Mouse (Mus musculus) layer of hippocampus, adult 9-11 months (tissue): ENCODE data around the gene Polr2f.

ENCODE experiments used
- DNase-seq: peaks from one replicate; pipeline ENCODE4 v3.0.0; 2022

Polr2f gene

GRCm38 (mm10) chr15:79140866-79141565, at the start of gene Polr2f, which contains the start of gene 1700088E04Rik:
Polr2f (plus strand) TSS chr15:79141009.
1700088E04Rik (minus strand) TSS chr15:79141253.
- DNase-seq = peak; percentile 94

GRCm38 (mm10) chr15:79092284-79092683, 48.5 kb upstream of the Polr2f start:
- DNase-seq = peak; percentile 57

- DNase-seq = no peak
Measured at GRCm38 (mm10) chr15:79093083-79093839, 47.5 kb upstream of the Polr2f start.

GRCm38 (mm10) chr15:79095483-79095882, 45.3 kb upstream of the Polr2f start:
- DNase-seq = peak; percentile 54

- DNase-seq = no peak
Measured at GRCm38 (mm10) chr15:79096556-79096955, 44.3 kb upstream of the Polr2f start.

DNA sequence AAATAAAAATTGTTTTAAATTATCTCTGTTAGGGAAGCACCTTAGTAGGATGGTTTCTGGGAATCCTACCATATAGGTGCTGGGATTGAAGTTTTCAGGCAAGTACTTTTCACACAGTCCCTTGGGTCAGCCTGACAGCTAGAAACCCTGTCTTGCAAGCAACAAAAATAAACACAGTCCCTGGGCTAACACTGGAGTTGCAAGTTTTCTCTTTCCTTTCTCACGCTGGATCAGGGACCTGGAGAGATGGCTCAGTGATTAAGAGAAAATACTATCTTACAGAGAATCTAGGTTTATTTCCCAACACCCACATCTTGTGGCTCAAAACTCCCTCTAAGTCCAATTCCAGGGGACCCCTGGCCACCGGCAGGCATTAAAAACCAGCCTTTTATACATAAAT, 43.7 kb upstream of the Polr2f start:
- DNase-seq = no peak

DNA sequence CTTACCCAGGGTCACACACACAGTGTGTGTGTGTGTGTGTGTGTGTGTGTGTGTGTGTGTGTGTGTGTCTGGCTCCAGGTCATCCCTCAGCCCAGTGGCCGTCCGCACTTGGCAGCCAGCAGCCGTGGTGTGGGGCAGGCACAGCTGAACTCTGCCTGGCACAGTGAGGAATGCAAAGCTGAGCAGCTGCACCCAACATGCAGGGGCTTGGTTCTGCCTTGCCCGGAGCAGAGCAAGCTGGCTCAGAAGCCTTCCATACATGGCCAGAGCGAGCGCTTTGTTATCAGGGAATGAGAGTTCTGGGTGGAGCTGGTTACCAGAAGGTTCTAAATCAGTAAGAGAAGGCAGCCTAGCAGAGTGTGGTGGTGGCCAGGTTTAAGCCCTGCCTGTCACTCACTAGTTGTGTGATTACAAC, 43.2 kb upstream of the Polr2f start:
- peak; percentile 87 for DNase-seq

- no peak for DNase-seq
Measured at GRCm38 (mm10) chr15:79098220-79098619, 42.6 kb upstream of the Polr2f start.

- no peak for DNase-seq
Measured at GRCm38 (mm10) chr15:79098868-79099267, 41.9 kb upstream of the Polr2f start.

DNA sequence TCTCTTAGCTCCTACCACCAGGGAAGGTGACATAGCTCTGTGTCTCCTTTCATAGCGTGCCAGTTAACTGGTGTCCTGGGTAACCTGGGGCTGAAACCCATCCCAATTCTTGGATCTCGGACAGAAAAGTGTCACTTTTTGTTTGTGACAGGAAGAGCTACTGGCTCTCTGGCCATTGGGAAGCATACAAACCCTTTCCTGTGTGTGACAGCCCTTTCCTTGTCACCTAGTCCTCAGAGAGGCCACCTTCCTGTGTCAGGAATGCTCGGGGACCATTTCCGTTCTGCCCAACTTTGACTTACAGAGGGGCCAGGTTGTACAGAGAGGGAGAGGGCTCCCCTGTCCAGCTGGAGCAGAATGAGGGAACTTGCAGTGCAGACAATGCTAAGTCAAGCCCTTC, 41.4 kb upstream of the Polr2f start:
- no peak for DNase-seq

- DNase-seq = no peak
Measured at GRCm38 (mm10) chr15:79100391-79100790, 40.4 kb upstream of the Polr2f start.

DNA sequence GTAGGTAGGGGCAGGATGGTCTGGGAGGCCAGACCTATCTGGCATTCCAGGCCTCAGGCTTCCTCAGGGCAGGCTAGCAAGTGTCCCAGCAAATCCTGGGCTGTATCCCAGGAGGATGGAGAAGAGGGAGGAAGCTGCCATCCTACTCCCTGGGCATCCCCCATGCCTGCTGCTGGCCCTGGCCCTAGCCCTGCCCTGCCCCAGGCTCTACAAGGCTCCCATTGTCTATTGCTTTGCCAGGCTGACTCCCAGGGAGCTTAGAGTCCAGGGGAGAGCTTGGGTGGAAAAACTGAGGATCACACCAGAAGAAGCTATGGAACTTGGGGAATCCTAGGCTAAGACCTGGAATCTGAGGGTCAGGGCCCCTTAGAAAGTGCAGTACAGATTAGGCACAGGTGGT, 39.3 kb upstream of the Polr2f start:
- DNase-seq = peak; percentile 51

DNA sequence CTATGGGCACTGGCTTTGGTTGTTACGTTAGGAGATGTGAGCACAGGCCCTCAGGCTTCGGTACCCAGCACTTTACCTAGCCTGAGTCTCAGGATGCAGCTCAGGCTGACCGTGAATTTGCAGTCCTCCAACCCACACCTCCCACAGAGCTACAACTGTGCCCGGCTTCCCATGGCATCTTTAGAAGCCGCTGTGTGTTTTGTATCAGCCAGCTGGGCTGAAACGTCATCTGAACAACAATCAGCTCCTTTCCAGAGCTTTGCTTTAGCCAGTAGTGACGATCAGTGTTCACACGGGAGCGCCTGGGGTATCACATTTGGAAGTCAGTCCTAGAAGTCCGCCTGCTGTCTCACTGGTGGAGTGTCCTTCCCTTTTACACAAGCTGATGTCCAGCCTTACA, 37.5 kb upstream of the Polr2f start:
- peak; percentile 52 for DNase-seq

- no peak for DNase-seq
Measured at GRCm38 (mm10) chr15:79105804-79106203, 35.0 kb upstream of the Polr2f start.

DNA sequence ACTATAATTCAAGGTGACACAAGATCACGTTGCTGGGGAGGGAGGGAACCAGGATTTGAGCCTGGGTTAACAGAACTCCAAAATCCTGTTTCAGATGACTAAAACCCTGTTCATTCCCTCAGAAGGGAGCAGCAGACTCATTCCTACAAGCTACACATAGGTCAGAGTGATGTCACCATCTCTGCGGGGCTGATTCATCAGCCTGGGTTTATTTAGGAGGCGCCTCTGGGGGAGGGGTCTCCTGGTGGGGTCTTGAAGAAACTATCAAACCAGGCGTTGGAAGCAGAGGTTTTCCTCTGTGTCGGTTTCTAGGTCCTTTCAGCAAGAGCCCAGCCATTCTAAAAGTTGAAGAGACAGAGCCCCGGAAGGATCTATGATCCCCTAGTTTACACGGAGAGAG, 32.8 kb upstream of the Polr2f start:
- DNase-seq = no peak

- peak; percentile 38 for DNase-seq
Measured at GRCm38 (mm10) chr15:79108421-79109320, 32.1 kb upstream of the Polr2f start, which contains the start of gene Micall1. Micall1 (plus strand) TSS chr15:79108898.

GRCm38 (mm10) chr15:79109321-79109934, 31.4 kb upstream of the Polr2f start:
- no peak for DNase-seq

GRCm38 (mm10) chr15:79110031-79110430, 30.8 kb upstream of the Polr2f start:
- DNase-seq = no peak

- DNase-seq = no peak
Measured at GRCm38 (mm10) chr15:79110528-79110927, 30.3 kb upstream of the Polr2f start.

DNA sequence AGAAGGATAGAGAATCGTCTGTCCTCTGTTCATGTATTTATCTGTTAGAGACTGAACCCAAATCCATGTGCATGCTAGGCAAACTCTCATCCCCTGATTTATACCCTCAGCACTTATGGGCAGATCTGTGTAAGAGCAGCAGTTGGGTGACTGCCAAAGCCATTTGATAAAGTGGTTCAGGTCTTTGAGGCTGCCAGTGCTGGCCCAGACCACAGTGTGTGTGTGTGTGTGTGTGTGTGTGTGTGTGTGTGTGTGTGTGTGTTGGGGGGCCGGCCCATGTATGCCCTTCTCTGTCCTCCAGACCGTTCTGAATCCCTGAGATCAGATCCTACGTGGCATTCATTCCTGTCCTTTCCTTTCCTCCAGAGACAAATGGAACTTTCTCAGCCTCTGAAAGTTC, 29.0 kb upstream of the Polr2f start:
- no peak for DNase-seq

DNA sequence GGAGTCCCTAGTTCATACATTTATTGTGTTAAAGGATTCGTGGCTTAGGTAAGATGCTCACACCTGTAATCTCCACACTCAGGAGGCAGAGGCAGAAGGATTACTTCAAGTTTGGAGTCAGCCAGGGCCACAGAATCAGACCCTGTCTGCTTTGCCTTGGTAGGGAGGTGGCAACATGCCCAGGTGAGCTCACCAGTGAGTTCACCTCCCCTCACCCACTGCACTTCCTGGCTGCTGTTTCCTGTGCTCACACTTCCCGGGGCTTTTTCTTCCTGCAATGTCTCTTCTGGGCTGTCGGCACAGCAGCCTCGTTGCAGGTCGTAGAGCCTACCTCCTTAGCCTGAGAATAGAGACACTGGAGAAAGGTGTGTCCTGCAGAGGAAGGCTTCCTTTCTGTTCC, 25.5 kb upstream of the Polr2f start:
- no peak for DNase-seq

GRCm38 (mm10) chr15:79119491-79119890, 21.3 kb upstream of the Polr2f start:
- no peak for DNase-seq

DNA sequence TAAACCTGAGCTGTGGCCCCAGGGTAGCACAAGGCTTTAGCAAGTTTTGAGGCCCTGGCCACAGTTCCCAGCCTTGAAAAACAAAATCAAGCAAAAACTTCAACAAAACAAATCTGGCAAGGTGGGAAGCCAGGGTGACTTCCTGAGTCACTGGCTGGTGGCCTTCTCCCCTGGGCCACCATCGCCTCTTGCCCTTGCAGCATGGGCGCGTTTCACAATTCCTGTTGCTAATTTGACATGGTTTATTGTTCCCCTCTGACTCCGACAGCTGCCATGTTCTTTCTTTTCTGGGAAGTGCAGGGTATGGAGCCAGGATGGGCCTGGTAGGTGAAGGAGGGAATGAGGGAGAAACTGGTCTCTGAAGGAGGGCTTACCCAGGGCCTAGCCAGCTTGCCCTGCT, 18.7 kb upstream of the Polr2f start:
- DNase-seq = no peak
